Mouse (Mus musculus) embryonic fibroblast, embryonic 13.5 days (primary cell): Measurements from ENCODE around the gene Olfr1284.

ENCODE experiments used
- CTCF ChIP-seq: IDR thresholded peaks from 2 replicates; pipeline ENCODE4 v1.5.1; 2011; ENCODE audit warnings: mild to moderate bottlenecking, control low read depth, low read length, moderate library complexity, borderline replicate concordance; ENCODE audit not compliant: insufficient read depth
- POLR2A ChIP-seq: IDR thresholded peaks from 2 replicates; pipeline ENCODE4 v1.6.1; 2011; ENCODE audit warnings: low read depth, mild to moderate bottlenecking, control low read depth, low read length, moderate library complexity

DNA sequence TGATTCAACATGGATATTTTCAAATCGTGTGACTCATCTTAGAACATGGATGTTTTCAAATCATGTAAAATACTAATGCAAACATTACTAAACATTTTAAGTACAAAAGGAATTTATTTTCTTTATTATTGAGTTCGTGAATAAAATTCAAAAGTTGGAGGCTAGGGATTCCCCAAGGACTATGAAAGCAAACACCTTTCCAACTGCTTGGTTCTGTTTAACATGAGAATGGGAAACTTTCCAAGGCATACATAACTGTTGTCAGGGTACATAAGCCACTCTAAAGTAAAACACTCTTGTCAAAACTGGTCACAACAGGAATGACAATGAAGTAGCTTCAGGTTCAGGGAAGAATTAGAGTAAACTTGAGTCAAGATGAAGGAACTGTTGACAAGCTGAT is 49.1 kb upstream of the Olfr1284 start, which contains the start of gene Olfr1281:
- TF ChIP-seq CTCF (no peak), POLR2A (no peak)
